Mouse (Mus musculus) cerebellum, postnatal 14 days (tissue): ENCODE measurements around the gene 1700037H04Rik.

ENCODE experiments used
- DNase-seq, 2 experiments: peaks; one replicate each; pipeline ENCODE4 v3.0.0; 2021; ENCODE audit warnings: mixed read lengths in 2 of 2

Gene 1700037H04Rik

DNA sequence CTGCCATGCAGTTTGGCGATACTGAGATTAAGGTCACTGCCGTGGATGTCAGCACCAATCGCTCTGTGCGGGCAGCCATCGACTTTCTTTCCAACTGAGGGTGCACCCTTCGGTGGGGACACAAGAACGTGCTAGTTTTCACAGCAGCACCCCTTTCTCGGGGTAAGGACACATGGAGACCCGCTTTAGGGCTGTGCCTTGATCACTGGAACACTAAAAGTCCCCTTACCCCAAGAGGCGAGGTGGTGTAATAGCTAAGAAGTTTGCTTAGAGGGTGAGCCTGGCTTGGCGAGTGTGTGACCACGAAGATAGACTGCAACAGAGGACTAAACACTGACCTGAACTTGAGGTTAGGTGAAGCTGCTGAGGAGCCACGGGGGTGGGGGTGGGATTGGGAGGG, 14.8 kb downstream of the 1700037H04Rik start:
- no peak for DNase-seq

DNA sequence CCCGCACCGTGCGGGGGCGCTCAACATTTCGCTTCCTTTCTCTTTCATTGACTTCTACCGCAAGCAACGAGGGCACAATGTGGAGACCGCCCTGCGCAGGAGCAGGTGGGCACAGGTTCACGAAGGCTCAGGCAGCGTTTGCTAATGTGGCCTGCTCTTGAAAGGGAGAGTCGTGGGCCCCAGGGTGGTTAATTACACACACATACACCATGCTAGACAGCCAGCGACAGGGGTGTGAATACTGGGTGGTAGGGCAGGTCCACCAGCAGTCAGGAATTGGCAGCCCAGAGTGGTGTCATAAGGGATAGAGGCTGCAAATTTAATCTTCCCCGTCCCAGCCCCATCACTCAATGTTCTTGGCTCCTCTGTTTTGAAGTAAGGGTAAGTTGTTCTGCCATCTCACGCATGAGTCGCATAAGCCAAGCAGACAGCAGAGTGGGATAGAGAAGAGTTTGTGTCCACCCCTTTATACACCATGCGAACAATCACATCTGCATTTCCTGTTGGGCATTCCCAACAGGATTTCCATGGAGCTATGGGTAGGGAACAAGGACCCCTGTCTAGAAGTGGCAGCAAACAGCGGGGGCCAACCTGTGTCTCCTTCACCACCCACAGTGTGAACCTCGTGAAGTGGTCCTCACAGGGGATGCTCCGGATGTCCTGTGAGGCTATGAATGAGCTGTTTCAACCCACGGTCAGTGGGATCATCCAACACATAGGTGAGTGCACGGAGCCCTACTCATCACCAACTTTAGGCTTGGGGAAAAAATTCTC, 16.7 kb downstream of the 1700037H04Rik start:
- DNase-seq, result no peak

- peak; percentile 24 to 69 for DNase-seq
Measured at GRCm38 (mm10) chr2:131142592-131142991, 17.3 kb downstream of the 1700037H04Rik start.

DNA sequence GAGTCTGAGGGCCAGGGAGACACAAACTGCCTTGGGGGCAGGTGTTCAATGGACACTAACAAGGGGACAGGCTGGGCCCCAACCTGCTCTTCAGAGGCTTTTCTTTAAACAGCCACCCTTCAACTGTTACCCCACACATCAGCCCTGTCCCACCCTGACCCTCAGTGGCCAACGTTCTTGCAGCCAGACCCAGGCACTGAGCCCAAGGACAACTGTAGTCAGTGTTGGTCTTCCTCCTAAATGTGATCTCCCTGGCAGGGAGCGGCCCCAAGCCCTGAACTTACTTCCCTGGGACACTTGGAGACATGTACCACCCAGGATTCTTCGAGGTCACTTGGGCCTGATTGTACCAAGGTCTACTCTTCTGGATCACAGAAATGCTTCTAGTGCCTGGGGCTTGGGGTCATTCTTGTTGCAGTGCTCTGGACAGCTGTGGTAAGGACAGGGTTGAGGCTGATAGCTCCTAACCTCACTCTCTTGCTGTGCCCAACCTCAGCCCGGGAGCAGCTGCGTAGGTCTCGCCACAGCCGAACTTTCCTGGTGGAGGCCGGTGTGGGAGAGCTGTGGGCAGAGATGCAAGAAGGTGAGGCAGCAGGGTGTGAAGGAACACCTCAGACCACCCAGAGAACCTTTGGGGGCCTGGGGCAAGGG, 18.4 kb downstream of the 1700037H04Rik start:
- no peak for DNase-seq

GRCm38 (mm10) chr2:131140533-131140905, 19.4 kb downstream of the 1700037H04Rik start:
- DNase-seq, result no peak

DNA sequence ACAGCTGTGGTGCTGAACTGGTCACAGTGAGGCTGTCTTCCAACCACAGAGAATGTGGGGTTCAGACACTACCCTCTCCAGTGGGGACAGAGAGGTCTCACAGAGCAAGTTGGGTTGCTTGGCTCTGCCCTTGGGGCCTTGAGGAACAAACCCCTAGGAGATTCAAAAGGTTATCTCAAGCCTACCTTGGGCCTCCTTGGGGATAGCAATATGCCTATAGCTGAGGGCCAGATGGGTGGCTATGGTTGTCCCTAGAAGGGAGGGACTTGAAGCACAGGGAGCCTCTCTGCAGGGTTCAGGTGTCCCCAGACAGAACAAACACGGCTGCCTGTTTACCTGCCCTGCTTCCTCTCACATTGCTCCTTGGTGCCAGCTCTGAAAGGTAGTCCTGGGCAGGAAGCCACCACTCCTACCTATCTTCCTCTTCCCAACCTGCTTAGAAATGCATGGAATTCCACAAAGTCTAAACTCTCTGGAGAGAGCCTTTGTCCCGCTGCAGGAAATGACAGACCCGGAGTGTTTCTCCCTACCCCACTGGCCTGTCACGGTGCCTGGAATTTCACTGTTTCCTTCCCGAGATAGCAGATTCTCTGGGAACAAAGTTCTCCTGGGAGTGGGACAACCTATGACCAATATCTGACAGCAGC, 19.9 kb downstream of the 1700037H04Rik start:
- DNase-seq, result no peak

GRCm38 (mm10) chr2:131139287-131139686, 20.6 kb downstream of the 1700037H04Rik start:
- no peak for DNase-seq

- no peak for DNase-seq
Measured at GRCm38 (mm10) chr2:131138760-131139159, 21.1 kb downstream of the 1700037H04Rik start.

DNA sequence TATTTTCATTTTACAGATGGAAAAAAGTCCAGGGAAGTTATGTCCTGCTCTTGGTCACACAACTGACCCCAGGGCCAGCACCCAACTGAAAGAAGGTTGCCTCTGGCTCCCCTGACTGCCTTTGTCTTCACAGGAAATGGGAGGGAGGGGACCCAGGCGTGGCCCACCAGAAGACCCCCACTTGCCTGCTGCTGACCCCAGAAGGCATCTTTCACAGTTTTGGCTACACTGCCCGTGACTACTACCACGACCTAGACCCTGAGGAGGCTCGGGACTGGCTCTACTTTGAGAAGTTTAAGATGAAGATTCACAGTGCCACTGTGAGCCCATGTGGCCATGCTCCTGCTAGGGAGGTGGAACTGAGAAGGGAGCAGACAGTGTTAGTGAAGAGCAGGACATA, 21.6 kb downstream of the 1700037H04Rik start:
- no peak for DNase-seq

DNA sequence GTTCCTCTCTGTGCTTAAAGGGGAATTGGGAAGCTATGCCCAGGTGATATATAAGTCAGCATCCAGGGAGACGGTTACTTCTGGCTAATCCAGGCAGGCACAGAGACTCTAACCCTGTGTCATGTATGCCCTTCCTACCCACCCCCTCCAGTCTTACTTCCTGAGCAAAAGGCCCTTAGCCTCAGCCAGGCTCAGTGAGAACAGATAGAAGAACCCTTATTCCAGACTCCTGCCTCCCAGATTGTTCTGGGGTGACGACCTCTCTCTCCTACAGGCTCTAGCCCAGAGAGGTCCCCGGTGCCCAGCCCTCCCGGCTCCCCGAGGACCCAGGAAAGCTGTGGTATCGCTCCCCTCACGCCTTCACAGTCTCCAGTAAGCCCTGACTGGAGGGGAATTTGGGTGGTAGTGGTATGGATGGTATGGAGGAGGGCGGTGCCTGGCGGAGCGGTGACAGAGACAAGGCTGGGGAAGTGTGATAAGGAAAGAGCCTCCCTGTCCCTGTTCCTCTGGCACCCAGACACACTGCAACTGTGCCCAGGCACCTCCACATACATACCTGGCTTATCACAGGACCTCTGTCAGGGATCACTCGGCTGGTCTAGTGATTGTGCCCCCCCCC, 24.3 kb downstream of the 1700037H04Rik start:
- DNase-seq, result no peak

DNA sequence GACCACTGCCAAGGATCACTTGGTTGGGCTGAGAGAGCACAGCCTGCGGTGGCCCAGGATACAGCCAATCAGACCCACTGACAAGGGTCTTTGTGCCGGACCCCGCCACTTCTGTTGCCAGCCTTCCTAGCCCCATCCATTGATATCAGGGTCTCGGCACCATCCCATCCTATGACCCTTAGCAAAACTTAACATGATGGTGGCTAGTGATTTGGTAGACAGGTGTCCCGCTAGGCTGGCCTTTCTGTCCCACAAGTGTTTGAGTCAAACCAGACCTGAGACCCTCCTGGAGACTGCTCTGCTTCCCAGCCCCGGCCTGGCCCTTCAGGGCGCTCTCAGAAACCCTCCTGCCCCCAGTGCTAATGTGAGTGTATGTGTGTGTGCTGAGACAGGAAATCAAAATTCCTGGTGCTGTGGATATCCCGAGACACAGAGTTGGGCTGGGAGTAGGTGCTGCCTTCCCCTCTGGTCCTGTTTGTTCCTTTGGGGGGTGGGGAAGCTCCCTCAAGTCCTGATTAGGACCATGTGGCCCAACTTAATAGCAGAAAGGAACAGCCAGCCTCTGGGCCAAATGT, 25.0 kb downstream of the 1700037H04Rik start:
- DNase-seq, result no peak

DNA sequence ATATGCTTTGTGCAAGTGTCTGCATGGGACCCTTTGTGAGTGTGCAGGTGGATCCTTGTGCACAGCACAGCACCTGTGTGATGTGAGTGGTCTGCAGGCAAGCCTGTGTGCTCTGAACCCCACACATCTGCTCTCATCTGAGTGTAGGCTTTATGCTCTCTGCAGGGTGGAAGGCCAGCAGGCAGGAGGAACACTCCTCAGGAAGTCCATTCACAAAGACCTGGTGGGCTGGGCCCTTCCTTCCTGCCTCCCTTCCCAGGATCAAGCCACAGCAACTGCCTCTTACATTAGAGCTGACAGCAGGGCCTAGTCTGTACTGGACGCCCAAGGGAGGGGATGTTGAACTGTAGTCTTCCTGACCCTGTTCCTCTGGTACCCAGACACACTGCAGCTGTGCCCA, 25.5 kb downstream of the 1700037H04Rik start:
- DNase-seq, result no peak

GRCm38 (mm10) chr2:131132930-131133547, 26.8 kb downstream of the 1700037H04Rik start, which contains the start of gene Gm11037:
TSS of gene Gm11037 (plus strand) at chr2:131133497.
- DNase-seq, result no peak

DNA sequence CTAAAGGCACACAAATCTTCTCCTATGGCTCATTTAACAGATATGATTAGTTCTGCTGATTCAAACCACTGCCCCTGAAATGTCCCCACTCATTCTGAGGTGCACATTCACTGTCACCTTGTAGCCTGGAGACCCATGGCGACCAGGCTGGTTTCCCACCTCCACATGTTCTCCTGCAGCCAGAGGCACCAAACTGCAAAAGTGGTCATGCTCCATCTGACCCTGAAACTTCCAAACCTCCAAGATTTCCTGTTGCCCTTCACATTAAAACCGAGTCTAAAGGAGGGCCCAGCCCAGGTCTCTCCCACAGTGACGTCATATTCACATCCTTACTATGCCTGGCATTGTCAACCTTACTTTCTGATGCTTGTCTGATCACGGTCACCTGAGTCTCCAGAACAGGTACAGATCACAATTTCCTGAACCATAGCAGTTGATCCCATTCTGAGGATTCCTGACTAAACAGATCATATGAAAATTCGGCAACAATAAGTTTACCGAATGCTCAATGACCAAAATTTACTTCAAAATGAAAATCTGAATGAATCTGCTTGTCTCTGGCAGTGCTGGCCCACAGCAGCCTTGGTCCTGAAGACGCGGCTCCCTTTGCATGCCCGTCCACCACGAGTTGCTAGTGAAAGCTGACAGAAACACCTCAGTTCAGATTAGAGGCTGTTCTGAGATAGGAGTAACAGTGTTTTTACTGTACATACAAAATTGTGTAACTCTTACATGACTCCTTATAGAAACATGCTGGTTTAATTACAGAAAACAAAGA, 27.6 kb downstream of the 1700037H04Rik start:
- DNase-seq, result no peak

GRCm38 (mm10) chr2:131130849-131131248, 29.0 kb downstream of the 1700037H04Rik start:
- no peak for DNase-seq

GRCm38 (mm10) chr2:131129836-131130235, 30.0 kb downstream of the 1700037H04Rik start:
- DNase-seq, result no peak

- no peak for DNase-seq
Measured at GRCm38 (mm10) chr2:131128636-131129157, 31.2 kb downstream of the 1700037H04Rik start.

DNA sequence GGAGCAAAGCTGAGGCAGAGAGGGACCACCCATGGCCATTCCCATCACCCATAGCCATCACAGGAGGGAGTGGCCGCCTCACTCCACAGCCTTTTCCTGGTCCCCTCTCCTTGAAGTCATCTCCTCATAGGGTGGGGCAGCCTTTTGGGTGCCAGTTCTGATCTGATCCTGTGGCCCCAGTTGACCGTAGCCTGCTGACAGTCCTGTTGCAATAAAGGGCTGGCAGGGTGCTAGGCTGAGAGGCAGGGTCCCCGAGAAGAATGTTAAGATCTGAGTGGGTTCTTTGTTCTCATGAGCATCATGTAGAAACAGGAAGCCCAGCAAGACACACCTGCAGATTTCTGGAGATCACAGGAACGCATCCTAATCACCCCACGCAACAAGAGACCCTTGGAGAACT, 31.7 kb downstream of the 1700037H04Rik start:
- no peak for DNase-seq

- DNase-seq, result no peak
Measured at GRCm38 (mm10) chr2:131127161-131127730, 32.6 kb downstream of the 1700037H04Rik start, which contains the start of gene Hspa12b. TSS of gene Hspa12b (plus strand) at chr2:131127280.

GRCm38 (mm10) chr2:131125964-131126815, 33.7 kb downstream of the 1700037H04Rik start:
- no peak for DNase-seq
